Mouse (Mus musculus): ENCODE measurements around the gene Rabggta. TPM values are rescaled to one million over a fixed set of nuclear protein-coding genes. Genes with fewer than 3 reads are reported as not detected.

Gene Rabggta
- polyA plus RNA-seq, 1 experiment from 2014 or later: 53.2 TPM

DNA sequence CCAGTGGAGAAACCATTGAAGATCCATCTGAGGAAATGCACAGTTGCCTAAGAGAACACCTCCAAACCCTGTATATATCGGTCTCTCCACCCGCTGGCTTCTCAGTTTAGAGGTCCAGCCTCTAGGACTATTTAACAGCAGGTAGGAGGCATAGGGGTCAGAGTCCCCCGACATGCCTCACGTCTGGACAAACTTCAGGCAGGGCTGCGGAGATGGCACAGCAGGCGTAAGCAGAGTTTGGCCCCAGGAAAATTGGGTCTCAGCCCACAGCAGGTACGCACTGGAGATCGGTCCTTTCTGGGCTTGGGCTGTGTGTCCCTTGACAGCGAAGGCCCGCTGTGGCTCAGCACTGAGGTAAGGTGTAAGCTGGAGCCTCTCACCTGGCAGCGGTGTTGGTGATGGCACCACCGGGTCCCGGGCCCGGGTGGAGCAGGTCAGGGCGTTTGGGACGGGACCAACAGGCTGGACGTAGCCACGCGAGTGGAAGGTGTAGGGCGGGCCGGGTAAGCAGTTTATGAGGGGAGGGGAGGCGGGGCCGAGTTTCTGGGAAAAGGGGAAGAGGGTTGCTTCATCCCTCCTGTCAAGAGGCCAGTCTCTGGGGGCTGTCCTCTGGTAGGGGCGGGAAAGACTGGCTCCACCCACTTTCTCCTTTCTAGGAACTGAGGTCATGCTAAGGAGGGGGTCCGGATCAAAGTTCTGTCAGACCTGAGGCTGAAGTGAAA, 8.9 kb downstream of the Rabggta start:
- Histone ChIP-seq H3K27ac (replicated peaks) (no peak overlapping the region), H3K4me3 (no peak overlapping the region), H3K36me3 (peaks cover 22% of the 10 kb centered on the region), H3K9me3 (no peaks in the 10 kb centered on the region), H3K4me1 (replicated peaks) (no peaks in the 10 kb centered on the region), H3K4me2 (no peak overlapping the region), H3K9ac (no peak overlapping the region), H3K27me3 (peaks cover 28% of the 10 kb centered on the region)
- no peak for ATAC-seq (ENCODE audit: low read depth)
- 10% methylated on average over 25 of the region's 25 CpGs for WGBS

GRCm38 (mm10) chr14:55711786-55712185, 10.3 kb downstream of the Rabggta start:
- 87% methylated on average over 7 of the region's 7 CpGs for WGBS
- Histone ChIP-seq H3K9ac (no peak overlapping the region), H3K4me1 (replicated peaks) (no peaks in the 10 kb centered on the region)

GRCm38 (mm10) chr14:55709509-55709908, 12.6 kb downstream of the Rabggta start:
- Histone ChIP-seq H3K4me3 (no peak overlapping the region), H3K36me3 (no peaks in the 10 kb centered on the region), H3K9ac (no peak overlapping the region), H3K4me1 (replicated peaks) (no peaks in the 10 kb centered on the region), H3K27ac (replicated peaks) (no peak overlapping the region), H3K4me2 (no peak overlapping the region), H3K9me3 (no peaks in the 10 kb centered on the region), H3K27me3 (peaks cover 28% of the 10 kb centered on the region)
- 94% methylated on average over 4 of the region's 4 CpGs for WGBS
- ATAC-seq (ENCODE audit: low read depth): no peak

More at GRCm38 (mm10) chr14:55711786-55712185, 10.3 kb downstream of the Rabggta start:
- Histone ChIP-seq H3K27ac (replicated peaks) (no peak overlapping the region), H3K9me3 (no peaks in the 10 kb centered on the region), H3K4me3 (no peak overlapping the region), H3K4me2 (no peak overlapping the region), H3K36me3 (peaks cover 9% of the 10 kb centered on the region), H3K27me3 (peaks cover 28% of the 10 kb centered on the region)
- no peak for ATAC-seq (ENCODE audit: low read depth)

GRCm38 (mm10) chr14:55707397-55707796, 14.7 kb downstream of the Rabggta start:
- WGBS: 90% methylated on average over 5 of the region's 5 CpGs
- no peak for ATAC-seq (ENCODE audit: low read depth)
- Histone ChIP-seq H3K4me1 (replicated peaks) (no peaks in the 10 kb centered on the region), H3K9me3 (no peaks in the 10 kb centered on the region), H3K4me3 (no peak overlapping the region), H3K27me3 (peaks cover 9% of the 10 kb centered on the region), H3K27ac (replicated peaks) (no peak overlapping the region), H3K36me3 (no peaks in the 10 kb centered on the region), H3K9ac (no peak overlapping the region), H3K4me2 (no peak overlapping the region)

DNA sequence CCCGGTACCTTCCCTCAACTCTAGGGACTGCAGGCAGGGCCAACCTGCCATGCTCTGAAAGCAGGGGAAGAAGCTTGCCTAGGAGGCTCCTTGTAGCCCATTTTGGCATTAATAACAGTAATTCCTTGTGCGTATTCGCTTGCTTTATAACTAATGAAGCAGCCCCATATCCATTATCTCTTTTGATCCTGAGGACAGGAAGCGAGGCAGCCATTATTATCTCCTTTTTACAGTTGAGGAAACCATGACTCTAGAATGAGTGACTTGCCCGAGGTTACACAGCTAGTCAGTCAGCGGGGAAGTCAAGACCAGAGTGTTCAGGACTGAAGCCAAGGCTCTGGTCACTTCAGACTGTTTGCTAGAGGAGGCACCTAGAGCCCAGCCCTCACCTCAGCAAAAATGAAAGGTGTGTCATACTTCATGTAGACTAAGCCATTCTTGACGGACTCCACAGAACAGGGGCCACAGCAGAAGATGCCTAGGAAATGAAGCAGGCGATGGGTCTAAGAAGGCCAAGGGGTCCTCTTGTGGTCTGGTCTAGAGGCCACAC, 15.9 kb downstream of the Rabggta start:
- Histone ChIP-seq H3K27ac (replicated peaks) (no peak overlapping the region), H3K36me3 (no peaks in the 10 kb centered on the region), H3K27me3 (no peaks in the 10 kb centered on the region), H3K4me1 (replicated peaks) (no peaks in the 10 kb centered on the region), H3K4me3 (no peak overlapping the region), H3K9me3 (no peaks in the 10 kb centered on the region), H3K9ac (no peak overlapping the region), H3K4me2 (no peak overlapping the region)
- WGBS: 93% methylated on average over 8 of the region's 8 CpGs
- ATAC-seq (ENCODE audit: low read depth): no peak

GRCm38 (mm10) chr14:55702761-55703160, 19.3 kb downstream of the Rabggta start:
- ATAC-seq (ENCODE audit: low read depth): no peak
- H3K27ac ChIP-seq (replicated peaks): no peak overlapping the region
- no peak overlapping the region for H3K9ac ChIP-seq
- no peaks in the 10 kb centered on the region for H3K4me1 ChIP-seq (replicated peaks)
- H3K9me3 ChIP-seq: no peaks in the 10 kb centered on the region
- H3K4me3 ChIP-seq: no peak overlapping the region
- 59% methylated on average over 6 of the region's 6 CpGs for WGBS
- H3K4me2 ChIP-seq: no peak overlapping the region
- no peaks in the 10 kb centered on the region for H3K36me3 ChIP-seq
- no peaks in the 10 kb centered on the region for H3K27me3 ChIP-seq

DNA sequence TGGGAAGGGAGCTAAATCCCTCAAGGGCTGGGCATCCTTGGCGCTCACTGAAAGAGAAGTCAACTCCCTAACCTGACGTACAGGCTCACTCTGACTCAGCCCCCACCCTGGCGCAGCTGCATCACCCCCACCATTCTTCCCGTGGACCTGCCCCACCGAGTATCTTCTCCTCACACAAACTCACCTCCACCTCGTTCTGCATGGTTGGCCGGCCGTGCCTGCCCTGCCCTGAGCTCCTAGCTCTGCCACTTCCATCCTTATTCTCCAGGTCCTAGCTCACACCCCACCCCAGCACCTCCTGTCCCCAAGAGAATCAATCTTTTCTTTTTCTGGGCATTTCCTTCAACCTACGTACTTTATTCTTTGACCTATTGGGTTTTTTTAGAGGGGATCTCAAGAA, 20.9 kb downstream of the Rabggta start:
- no peak overlapping the region for H3K4me3 ChIP-seq
- H3K27ac ChIP-seq (replicated peaks): no peak overlapping the region
- no peak for ATAC-seq (ENCODE audit: low read depth)
- no peaks in the 10 kb centered on the region for H3K36me3 ChIP-seq
- 75% methylated on average over 9 of the region's 9 CpGs for WGBS
- no peaks in the 10 kb centered on the region for H3K9me3 ChIP-seq
- no peaks in the 10 kb centered on the region for H3K4me1 ChIP-seq (replicated peaks)
- H3K27me3 ChIP-seq: no peaks in the 10 kb centered on the region
- no peak overlapping the region for H3K9ac ChIP-seq
- no peak overlapping the region for H3K4me2 ChIP-seq

DNA sequence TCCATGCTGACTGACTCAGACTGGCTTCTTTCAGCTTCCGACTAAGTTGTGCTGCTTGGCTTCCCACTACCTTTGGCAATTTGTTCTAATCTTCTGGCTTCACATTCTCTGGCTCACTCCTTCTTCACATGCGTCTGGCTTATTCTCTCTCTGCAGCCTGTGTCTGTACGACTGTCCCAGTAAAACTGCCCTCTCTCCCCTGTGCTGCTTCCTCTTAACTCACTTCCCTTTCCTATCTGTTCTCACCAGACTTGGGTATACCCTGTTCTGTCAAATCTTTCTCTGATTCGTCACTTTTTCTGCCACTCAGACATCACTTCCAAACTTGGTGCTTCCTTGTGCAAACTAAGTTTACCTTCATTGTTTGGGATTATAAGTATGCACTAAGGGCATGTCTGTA, 24.8 kb downstream of the Rabggta start:
- WGBS: 87% methylated on average over 4 of the region's 4 CpGs
- Histone ChIP-seq H3K4me2 (no peak overlapping the region), H3K4me3 (no peak overlapping the region), H3K9me3 (no peaks in the 10 kb centered on the region), H3K4me1 (replicated peaks) (no peaks in the 10 kb centered on the region), H3K9ac (no peak overlapping the region), H3K27me3 (no peaks in the 10 kb centered on the region), H3K27ac (replicated peaks) (no peak overlapping the region), H3K36me3 (no peaks in the 10 kb centered on the region)
- no peak for ATAC-seq (ENCODE audit: low read depth)

DNA sequence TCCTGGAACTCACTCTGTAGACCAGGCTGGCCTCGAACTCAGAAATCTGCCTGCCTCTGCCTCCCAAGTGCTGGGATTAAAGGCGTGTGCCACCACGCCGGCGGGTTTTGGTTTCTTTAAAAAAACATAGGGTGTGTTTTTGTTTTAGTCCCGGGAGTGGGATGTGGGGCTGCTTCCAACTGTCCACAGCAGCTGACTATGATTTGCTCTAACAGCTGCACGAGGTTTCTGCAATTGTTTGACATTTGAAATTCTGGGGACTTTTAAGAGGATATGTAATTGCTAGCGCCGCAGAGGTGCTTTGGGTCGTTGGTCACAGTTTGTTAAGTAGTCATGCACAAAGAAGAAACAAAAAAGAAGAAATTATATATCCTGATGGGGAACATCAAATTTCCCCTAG, 32.6 kb downstream of the Rabggta start:
- H3K4me1 ChIP-seq (replicated peaks): no peaks in the 10 kb centered on the region
- H3K4me3 ChIP-seq: no peak overlapping the region
- no peak overlapping the region for H3K27ac ChIP-seq (replicated peaks)
- no peak for ATAC-seq (ENCODE audit: low read depth)
- H3K27me3 ChIP-seq: no peaks in the 10 kb centered on the region
- H3K4me2 ChIP-seq: no peak overlapping the region
- H3K9ac ChIP-seq: no peak overlapping the region
- H3K36me3 ChIP-seq: no peaks in the 10 kb centered on the region
- 81% methylated on average over 10 of the region's 10 CpGs for WGBS
- H3K9me3 ChIP-seq: no peaks in the 10 kb centered on the region

GRCm38 (mm10) chr14:55682118-55682493, 40.0 kb downstream of the Rabggta start:
- Histone ChIP-seq H3K9me3 (no peaks in the 10 kb centered on the region), H3K36me3 (peaks cover 31% of the 10 kb centered on the region), H3K27me3 (no peaks in the 10 kb centered on the region), H3K27ac (replicated peaks) (peak overlapping the region; percentile 79; the same call in 1 of the 2 replicates), H3K9ac (peak overlapping the region; percentile 61), H3K4me2 (peak overlapping the region; percentile 92), H3K4me3 (peak overlapping the region; percentile 81), H3K4me1 (replicated peaks) (peaks cover 14% of the 10 kb centered on the region)
- peak; percentile 40; the same call in 1 of the 2 replicates for ATAC-seq (ENCODE audit: low read depth)
- 24% methylated on average over 3 of the region's 3 CpGs for WGBS

GRCm38 (mm10) chr14:55681160-55682117, 40.6 kb downstream of the Rabggta start, which contains the start of gene Tinf2:
TSS of gene Tinf2 (minus strand) at chr14:55681820.
- Histone ChIP-seq H3K4me2 (peak within 1 kb of the TSS; percentile 92), H3K9me3 (no peaks in the 10 kb centered on the region), H3K9ac (peak within 1 kb of the TSS; percentile 78), H3K27ac (replicated peaks) (peak within 1 kb of the TSS; percentile 79), H3K4me1 (replicated peaks) (peaks cover 14% of the 10 kb centered on the region), H3K27me3 (no peaks in the 10 kb centered on the region), H3K4me3 (peak within 1 kb of the TSS; percentile 81), H3K36me3 (peaks cover 38% of the 10 kb centered on the region)
- under 1% methylated on average over 66 of the region's 66 CpGs for WGBS
- ATAC-seq (ENCODE audit: low read depth): peak; percentile 99

GRCm38 (mm10) chr14:55677615-55678014, 44.4 kb downstream of the Rabggta start:
- ATAC-seq (ENCODE audit: low read depth): no peak
- Histone ChIP-seq H3K36me3 (peaks cover 52% of the 10 kb centered on the region), H3K9me3 (no peaks in the 10 kb centered on the region), H3K9ac (no peak overlapping the region), H3K4me2 (no peak overlapping the region), H3K27ac (replicated peaks) (no peak overlapping the region), H3K4me3 (no peak overlapping the region), H3K4me1 (replicated peaks) (peaks cover 19% of the 10 kb centered on the region), H3K27me3 (no peaks in the 10 kb centered on the region)
- WGBS: 88% methylated on average over 4 of the region's 4 CpGs
